Mouse (Mus musculus): ENCODE data around the gene Chit1. TPM values are rescaled to one million over a fixed set of nuclear protein-coding genes. Genes with fewer than 3 reads are reported as not detected.

Gene Chit1
- polyA plus RNA-seq, 1 experiment = not detected

DNA sequence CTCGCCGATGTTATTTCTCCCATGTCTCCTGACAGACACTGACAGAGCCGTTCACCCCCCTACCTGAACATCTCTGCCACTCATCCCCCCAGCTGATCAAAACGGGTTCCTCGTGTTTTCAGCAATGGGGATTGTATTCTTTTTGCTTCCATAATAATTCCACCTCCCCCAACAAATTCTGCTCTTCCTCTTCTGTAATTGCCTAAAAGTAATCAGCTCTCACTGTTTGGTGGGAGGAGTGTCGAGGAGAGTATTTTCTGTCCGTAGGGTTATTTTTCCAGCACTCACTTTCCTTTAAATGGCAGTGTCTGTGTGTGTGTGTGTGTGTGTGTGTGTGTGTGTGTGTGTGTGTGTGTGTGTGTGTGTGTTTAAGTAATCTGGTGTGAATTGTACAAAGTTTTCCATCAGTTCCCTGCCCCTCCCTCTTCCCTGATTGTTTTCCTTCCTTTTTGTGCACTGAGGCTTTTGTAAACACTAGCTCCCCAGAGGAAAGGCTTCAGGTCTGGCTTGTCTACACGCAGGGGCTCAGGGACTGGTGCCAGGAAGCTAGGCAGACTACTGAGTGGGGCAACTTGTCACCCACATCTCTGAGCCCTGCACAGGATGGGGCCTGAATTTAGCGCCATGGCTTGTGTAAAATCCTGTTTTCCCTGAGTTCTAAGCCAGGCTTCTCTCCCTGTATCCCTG, 31.4 kb upstream of the Chit1 start:
- Histone ChIP-seq H3K27ac (ENCODE audit: insufficient read depth, low read depth, low read length) (peak overlapping the region; percentile 81), H3K36me3 (ENCODE audit: control insufficient read depth, insufficient read depth, low read length) (peaks cover 28% of the 10 kb centered on the region), H3K4me1 (ENCODE audit: control insufficient read depth, insufficient read depth, insufficient read length, low read length) (peaks cover 31% of the 10 kb centered on the region), H3K27me3 (ENCODE audit: control insufficient read depth, insufficient read depth, low read length) (no peaks in the 10 kb centered on the region), H3K4me3 (ENCODE audit: low read depth, low read length) (peak overlapping the region; percentile 57)
- WGBS = 11% methylated on average over 9 of the region's 9 CpGs
- TF ChIP-seq CTCF (IDR thresholded peaks at IDR 0.05; ENCODE audit: extremely low read depth, insufficient read length, insufficient replicate concordance, low read depth, low read length) (no peak), POLR2A (IDR thresholded peaks at IDR 0.05; ENCODE audit: low read depth, low read length) (no peak)

DNA sequence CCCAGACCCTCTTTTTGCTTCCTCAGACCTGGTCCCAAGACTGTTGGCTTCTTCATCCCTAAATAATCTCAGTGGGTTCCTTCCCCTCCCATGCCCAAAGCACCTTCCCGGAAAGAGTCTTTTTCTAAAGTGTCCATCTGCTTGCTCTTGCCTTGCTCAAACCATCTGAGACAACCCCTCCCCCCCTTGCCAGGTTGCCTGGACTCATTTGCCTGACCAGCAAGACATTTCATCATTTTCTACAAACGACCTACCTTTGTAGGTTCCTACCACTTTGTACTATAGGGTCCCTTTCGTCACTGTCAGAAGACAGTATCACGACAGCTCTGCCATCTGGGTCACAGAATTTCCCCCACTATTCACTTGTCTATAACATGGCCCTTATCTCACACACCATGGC, 30.6 kb upstream of the Chit1 start:
- TF ChIP-seq CTCF (IDR thresholded peaks at IDR 0.05; ENCODE audit: extremely low read depth, insufficient read length, insufficient replicate concordance, low read depth, low read length) (no peak), POLR2A (IDR thresholded peaks at IDR 0.05; ENCODE audit: low read depth, low read length) (no peak)
- peaks cover 28% of the 10 kb centered on the region; the same call in 1 of the 2 replicates for H3K4me1 ChIP-seq (ENCODE audit: control insufficient read depth, insufficient read depth, insufficient read length, low read length)
- no peak overlapping the region for H3K4me3 ChIP-seq (ENCODE audit: low read depth, low read length)
- H3K27me3 ChIP-seq (ENCODE audit: control insufficient read depth, insufficient read depth, low read length) = no peaks in the 10 kb centered on the region
- peak overlapping the region; percentile 38; the same call in 1 of the 2 replicates for H3K27ac ChIP-seq (ENCODE audit: insufficient read depth, low read depth, low read length)
- H3K36me3 ChIP-seq (ENCODE audit: control insufficient read depth, insufficient read depth, low read length) = peaks cover 22% of the 10 kb centered on the region
- WGBS = 91% methylated on average over 4 of the region's 4 CpGs

DNA sequence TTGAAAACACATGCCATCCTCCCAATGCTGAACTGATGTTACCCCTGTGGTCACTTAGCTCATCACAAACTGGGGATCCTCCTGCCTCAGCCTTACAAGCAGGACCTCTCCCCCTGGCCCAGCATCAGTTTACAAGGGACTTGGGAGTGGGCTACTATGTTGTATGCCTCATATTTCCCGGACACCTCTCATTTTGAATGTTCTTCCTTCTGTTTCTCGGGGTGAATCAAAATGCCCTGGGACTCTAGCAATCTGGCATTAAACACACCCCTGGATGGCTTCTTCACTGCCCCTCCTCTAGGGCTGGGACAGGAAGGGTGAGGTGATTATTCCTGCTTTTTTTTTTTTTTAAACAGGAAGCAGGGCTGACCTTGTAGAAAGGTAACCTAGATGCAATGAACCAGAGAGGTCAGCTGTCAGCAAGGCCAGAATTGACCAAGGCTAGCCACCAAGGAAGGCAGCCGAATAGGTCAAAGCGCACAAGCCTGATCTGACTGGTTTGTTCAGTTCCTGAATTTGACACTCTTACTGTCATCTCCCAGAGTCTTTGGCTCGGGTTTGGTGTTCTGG, 30.1 kb upstream of the Chit1 start:
- 75% methylated on average over 5 of the region's 5 CpGs for WGBS
- no peak for TF ChIP-seq POLR2A (IDR thresholded peaks at IDR 0.05; ENCODE audit: low read depth, low read length)
- no peak overlapping the region for H3K4me3 ChIP-seq (ENCODE audit: low read depth, low read length)
- peaks cover 16% of the 10 kb centered on the region for H3K36me3 ChIP-seq (ENCODE audit: control insufficient read depth, insufficient read depth, low read length)
- H3K4me1 ChIP-seq (ENCODE audit: control insufficient read depth, insufficient read depth, insufficient read length, low read length) = peaks cover 27% of the 10 kb centered on the region; the same call in 1 of the 2 replicates
- no peak overlapping the region for H3K27ac ChIP-seq (ENCODE audit: insufficient read depth, low read depth, low read length)
- H3K27me3 ChIP-seq (ENCODE audit: control insufficient read depth, insufficient read depth, low read length) = no peaks in the 10 kb centered on the region

DNA sequence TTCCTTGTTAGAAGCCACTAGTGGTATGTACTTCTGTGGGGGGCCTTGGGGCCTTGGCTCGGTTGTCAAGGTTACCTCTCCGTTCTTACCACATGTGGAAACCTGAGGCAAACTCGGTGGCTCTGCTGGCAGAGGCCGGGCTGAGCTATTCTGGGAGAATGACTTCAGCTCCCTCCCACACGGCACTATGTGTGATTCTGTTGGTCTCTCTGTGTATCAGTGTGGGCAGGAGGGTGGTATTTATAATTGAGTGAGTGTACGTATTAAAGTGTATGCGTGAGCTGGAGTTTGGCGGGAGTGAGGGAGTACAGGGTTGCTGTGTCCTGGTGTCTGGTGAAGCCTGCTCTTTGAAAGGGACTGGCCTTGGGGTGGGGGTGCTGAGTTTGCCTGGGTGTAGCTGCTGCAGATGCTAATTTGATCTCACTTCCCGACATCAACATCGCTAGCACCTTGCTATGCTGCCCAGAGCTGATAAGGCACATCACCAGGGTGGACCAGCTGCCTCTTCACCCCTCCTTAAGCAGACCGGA, 28.0 kb upstream of the Chit1 start:
- H3K27me3 ChIP-seq (ENCODE audit: control insufficient read depth, insufficient read depth, low read length) = no peaks in the 10 kb centered on the region
- peak overlapping the region; percentile 27; the same call in 1 of the 2 replicates for H3K27ac ChIP-seq (ENCODE audit: insufficient read depth, low read depth, low read length)
- TF ChIP-seq CTCF (IDR thresholded peaks at IDR 0.05; ENCODE audit: extremely low read depth, insufficient read length, insufficient replicate concordance, low read depth, low read length) = no peak
- H3K4me3 ChIP-seq (ENCODE audit: low read depth, low read length) = no peak overlapping the region
- peaks cover 24% of the 10 kb centered on the region; the same call in 1 of the 2 replicates for H3K4me1 ChIP-seq (ENCODE audit: control insufficient read depth, insufficient read depth, insufficient read length, low read length)
- WGBS = 80% methylated on average over 11 of the region's 11 CpGs
- H3K36me3 ChIP-seq (ENCODE audit: control insufficient read depth, insufficient read depth, low read length) = no peaks in the 10 kb centered on the region

DNA sequence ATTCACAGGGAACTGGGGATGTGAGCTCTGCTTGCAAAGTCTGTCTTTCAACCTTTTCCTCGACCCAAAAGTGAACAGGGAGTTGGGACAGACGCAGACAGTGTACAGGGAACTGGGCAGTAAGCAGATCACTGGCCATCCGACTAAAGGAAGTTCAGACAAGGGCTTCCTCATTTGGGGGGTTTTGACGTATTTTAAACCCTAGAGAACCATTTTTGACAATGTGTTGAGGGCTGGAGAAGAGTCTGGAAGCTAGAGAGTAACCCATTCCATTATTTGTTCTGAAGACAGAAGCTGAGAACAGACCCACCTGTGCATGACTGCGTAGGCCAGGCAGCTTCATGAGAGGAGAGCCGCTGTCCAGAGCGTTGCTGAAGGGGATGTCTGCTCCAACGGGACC, 27.4 kb upstream of the Chit1 start:
- no peaks in the 10 kb centered on the region for H3K27me3 ChIP-seq (ENCODE audit: control insufficient read depth, insufficient read depth, low read length)
- peaks cover 24% of the 10 kb centered on the region; the same call in 1 of the 2 replicates for H3K4me1 ChIP-seq (ENCODE audit: control insufficient read depth, insufficient read depth, insufficient read length, low read length)

DNA sequence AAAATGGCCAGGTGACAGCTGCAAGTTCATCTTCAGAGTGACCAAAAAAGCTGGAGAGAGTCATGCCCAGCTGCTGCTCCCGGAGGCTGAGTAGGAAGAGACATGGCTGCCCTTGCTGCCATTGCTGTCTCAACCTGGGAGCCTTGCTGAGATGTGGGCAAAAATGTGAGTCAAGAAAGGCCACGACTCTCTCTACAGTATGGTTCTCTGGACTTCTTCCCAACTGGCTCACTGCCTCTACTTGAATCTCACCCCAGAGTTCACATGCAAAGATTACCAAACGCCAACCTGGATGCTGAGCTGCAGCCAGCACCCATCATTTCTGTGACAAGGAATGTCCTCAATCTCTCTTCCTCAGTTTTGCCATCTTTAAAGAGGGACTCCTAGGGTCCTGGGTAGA, 26.9 kb upstream of the Chit1 start:
- H3K36me3 ChIP-seq (ENCODE audit: control insufficient read depth, insufficient read depth, low read length) = no peaks in the 10 kb centered on the region
- no peaks in the 10 kb centered on the region for H3K27me3 ChIP-seq (ENCODE audit: control insufficient read depth, insufficient read depth, low read length)
- peaks cover 24% of the 10 kb centered on the region; the same call in 1 of the 2 replicates for H3K4me1 ChIP-seq (ENCODE audit: control insufficient read depth, insufficient read depth, insufficient read length, low read length)
- 76% methylated on average over 3 of the region's 3 CpGs for WGBS
- TF ChIP-seq POLR2A (IDR thresholded peaks at IDR 0.05; ENCODE audit: low read depth, low read length) (no peak), CTCF (IDR thresholded peaks at IDR 0.05; ENCODE audit: extremely low read depth, insufficient read length, insufficient replicate concordance, low read depth, low read length) (no peak)
- H3K4me3 ChIP-seq (ENCODE audit: low read depth, low read length) = no peak overlapping the region
- H3K27ac ChIP-seq (ENCODE audit: insufficient read depth, low read depth, low read length) = no peak overlapping the region

More for the DNA sequence above, 27.4 kb upstream of the Chit1 start:
- H3K36me3 ChIP-seq (ENCODE audit: control insufficient read depth, insufficient read depth, low read length) = no peaks in the 10 kb centered on the region
- peak overlapping the region; percentile 27; the same call in 1 of the 2 replicates for H3K27ac ChIP-seq (ENCODE audit: insufficient read depth, low read depth, low read length)
- H3K4me3 ChIP-seq (ENCODE audit: low read depth, low read length) = no peak overlapping the region
- TF ChIP-seq POLR2A (IDR thresholded peaks at IDR 0.05; ENCODE audit: low read depth, low read length) (no peak), CTCF (IDR thresholded peaks at IDR 0.05; ENCODE audit: extremely low read depth, insufficient read length, insufficient replicate concordance, low read depth, low read length) (no peak)
- 84% methylated on average over 8 of the region's 8 CpGs for WGBS

DNA sequence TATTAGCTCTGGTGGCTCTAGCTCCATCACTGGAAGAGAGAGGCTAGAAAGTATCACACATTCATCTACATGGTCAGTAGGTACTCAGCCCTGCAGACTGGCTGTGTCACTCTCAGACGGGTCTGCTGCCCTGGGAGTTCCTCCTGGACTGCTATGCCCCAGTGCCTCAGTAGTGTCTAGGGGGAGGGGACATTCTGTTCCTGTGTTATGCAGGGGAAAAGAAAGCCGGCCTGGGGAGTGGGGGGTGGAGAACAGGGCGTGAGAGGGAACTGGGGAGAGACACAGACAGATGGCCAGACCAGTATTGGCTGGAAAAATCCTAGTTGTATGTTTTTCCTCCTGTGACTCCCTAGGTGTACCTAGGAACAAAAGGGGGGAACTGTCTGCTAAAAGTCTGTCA, 25.0 kb upstream of the Chit1 start:
- no peaks in the 10 kb centered on the region for H3K27me3 ChIP-seq (ENCODE audit: control insufficient read depth, insufficient read depth, low read length)
- peak overlapping the region; percentile 94 for H3K27ac ChIP-seq (ENCODE audit: insufficient read depth, low read depth, low read length)
- H3K4me3 ChIP-seq (ENCODE audit: low read depth, low read length) = peak overlapping the region; percentile 60
- TF ChIP-seq POLR2A (IDR thresholded peaks at IDR 0.05; ENCODE audit: low read depth, low read length) = no peak
- TF ChIP-seq CTCF (IDR thresholded peaks at IDR 0.05; ENCODE audit: extremely low read depth, insufficient read length, insufficient replicate concordance, low read depth, low read length) = no peak
- no peaks in the 10 kb centered on the region for H3K36me3 ChIP-seq (ENCODE audit: control insufficient read depth, insufficient read depth, low read length)
- 49% methylated on average over 3 of the region's 3 CpGs for WGBS
- peaks cover 20% of the 10 kb centered on the region; the same call in 1 of the 2 replicates for H3K4me1 ChIP-seq (ENCODE audit: control insufficient read depth, insufficient read depth, insufficient read length, low read length)
